Mouse (Mus musculus): ENCODE measurements around the gene Gpd2. TPM values are rescaled to one million over a fixed set of nuclear protein-coding genes. Genes with fewer than 3 reads are reported as not detected.

The Gpd2 gene
- polyA plus RNA-seq, 1 experiment: 220 TPM

DNA sequence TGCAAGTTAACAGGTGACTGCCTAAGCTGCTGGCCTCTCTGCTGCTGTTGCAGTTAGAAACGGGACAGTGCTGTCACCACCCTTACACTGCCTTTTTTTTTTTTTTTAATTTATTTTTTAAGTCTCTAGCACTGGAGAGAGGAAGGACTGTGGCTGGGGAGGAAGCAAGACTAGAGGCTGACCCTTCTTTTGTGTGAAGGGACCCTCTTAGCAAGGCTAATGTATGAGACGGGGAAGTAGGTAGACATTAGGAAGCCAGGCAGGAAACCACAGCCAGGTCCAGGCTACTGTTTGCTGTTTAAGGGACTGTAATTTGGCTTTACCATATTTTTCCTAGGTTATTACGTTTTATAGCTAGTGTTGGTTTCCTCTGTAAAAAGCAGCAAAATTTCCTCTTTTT is 93.4 kb downstream of the Gpd2 start:
- no peaks in the 10 kb centered on the region for H3K36me3 ChIP-seq (ENCODE audit: control insufficient read depth, insufficient read depth, low read length)
- no peak overlapping the region for H3K4me3 ChIP-seq (ENCODE audit: control insufficient read depth, low read depth, low read length)
- no peaks in the 10 kb centered on the region for H3K4me1 ChIP-seq (ENCODE audit: control insufficient read depth, insufficient read depth, low read length)
- H3K27me3 ChIP-seq (ENCODE audit: control insufficient read depth, insufficient read depth, low read length): no peaks in the 10 kb centered on the region
- H3K27ac ChIP-seq (ENCODE audit: control insufficient read depth, insufficient read depth, low read depth, low read length): no peak overlapping the region
- TF ChIP-seq POLR2A (IDR thresholded peaks at IDR 0.05; ENCODE audit: control insufficient read depth, low read depth, low read length) (no peak), CTCF (IDR thresholded peaks at IDR 0.05; ENCODE audit: control insufficient read depth, insufficient read depth, insufficient replicate concordance, low read depth, low read length) (no peak)

DNA sequence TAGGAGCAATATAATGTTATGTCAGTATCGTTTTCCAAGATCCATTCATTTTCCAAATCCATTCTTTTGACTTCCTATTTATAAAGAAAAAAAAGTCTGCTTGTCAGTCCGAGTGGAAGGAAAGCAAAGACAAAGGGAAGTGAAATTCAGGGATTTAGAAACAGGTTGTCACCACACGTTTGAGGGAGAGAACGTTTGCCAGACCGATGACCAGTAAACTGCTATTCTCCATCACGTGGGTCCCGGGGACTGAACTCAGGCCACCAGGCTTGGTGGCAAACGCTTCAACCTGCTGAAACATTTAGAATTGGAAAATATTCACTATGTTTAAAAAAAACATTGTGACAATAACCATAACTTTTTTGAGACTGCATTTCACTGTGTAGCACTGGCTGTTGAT is 93.8 kb downstream of the Gpd2 start:
- TF ChIP-seq POLR2A (IDR thresholded peaks at IDR 0.05; ENCODE audit: control insufficient read depth, low read depth, low read length) (no peak), CTCF (IDR thresholded peaks at IDR 0.05; ENCODE audit: control insufficient read depth, insufficient read depth, insufficient replicate concordance, low read depth, low read length) (no peak)
- H3K27me3 ChIP-seq (ENCODE audit: control insufficient read depth, insufficient read depth, low read length): no peaks in the 10 kb centered on the region

GRCm38 (mm10) chr2:57333481-57333880 is 96.0 kb downstream of the Gpd2 start:
- H3K27ac ChIP-seq (ENCODE audit: control insufficient read depth, insufficient read depth, low read depth, low read length): no peak overlapping the region
- H3K4me3 ChIP-seq (ENCODE audit: control insufficient read depth, low read depth, low read length): no peak overlapping the region
- no peaks in the 10 kb centered on the region for H3K4me1 ChIP-seq (ENCODE audit: control insufficient read depth, insufficient read depth, low read length)
- H3K27me3 ChIP-seq (ENCODE audit: control insufficient read depth, insufficient read depth, low read length): no peaks in the 10 kb centered on the region
- H3K36me3 ChIP-seq (ENCODE audit: control insufficient read depth, insufficient read depth, low read length): no peaks in the 10 kb centered on the region
- no peak for TF ChIP-seq POLR2A (IDR thresholded peaks at IDR 0.05; ENCODE audit: control insufficient read depth, low read depth, low read length)
- TF ChIP-seq CTCF (IDR thresholded peaks at IDR 0.05; ENCODE audit: control insufficient read depth, insufficient read depth, insufficient replicate concordance, low read depth, low read length): no peak

More for the DNA sequence above, 93.8 kb downstream of the Gpd2 start:
- Histone ChIP-seq H3K27ac (ENCODE audit: control insufficient read depth, insufficient read depth, low read depth, low read length) (no peak overlapping the region), H3K36me3 (ENCODE audit: control insufficient read depth, insufficient read depth, low read length) (no peaks in the 10 kb centered on the region), H3K4me1 (ENCODE audit: control insufficient read depth, insufficient read depth, low read length) (no peaks in the 10 kb centered on the region), H3K4me3 (ENCODE audit: control insufficient read depth, low read depth, low read length) (no peak overlapping the region)

DNA sequence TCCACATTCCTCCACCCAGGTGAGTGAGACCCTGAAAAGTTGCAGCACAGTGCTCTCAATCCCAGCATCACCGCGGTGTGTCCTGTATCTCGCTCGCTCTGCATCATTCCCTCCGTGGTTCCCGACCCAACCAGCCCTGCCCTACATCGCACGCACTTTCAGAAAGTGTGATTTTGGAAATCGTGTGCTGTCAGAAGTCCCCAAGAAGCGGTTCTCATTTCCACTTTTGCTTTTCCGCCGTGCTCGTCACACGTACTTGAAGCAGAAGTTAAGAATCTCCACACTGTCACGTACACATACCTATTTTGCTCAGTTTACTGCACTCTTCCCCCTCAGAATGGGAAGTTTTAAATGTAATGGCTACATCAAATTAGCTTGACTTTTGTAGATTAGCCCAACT is 98.0 kb downstream of the Gpd2 start:
- Histone ChIP-seq H3K36me3 (ENCODE audit: control insufficient read depth, insufficient read depth, low read length) (no peaks in the 10 kb centered on the region), H3K4me1 (ENCODE audit: control insufficient read depth, insufficient read depth, low read length) (no peaks in the 10 kb centered on the region), H3K27ac (ENCODE audit: control insufficient read depth, insufficient read depth, low read depth, low read length) (no peak overlapping the region), H3K4me3 (ENCODE audit: control insufficient read depth, low read depth, low read length) (no peak overlapping the region), H3K27me3 (ENCODE audit: control insufficient read depth, insufficient read depth, low read length) (no peaks in the 10 kb centered on the region)
- no peak for TF ChIP-seq CTCF (IDR thresholded peaks at IDR 0.05; ENCODE audit: control insufficient read depth, insufficient read depth, insufficient replicate concordance, low read depth, low read length)
- no peak for TF ChIP-seq POLR2A (IDR thresholded peaks at IDR 0.05; ENCODE audit: control insufficient read depth, low read depth, low read length)

GRCm38 (mm10) chr2:57338779-57339178 is 101.3 kb downstream of the Gpd2 start:
- TF ChIP-seq POLR2A (IDR thresholded peaks at IDR 0.05; ENCODE audit: control insufficient read depth, low read depth, low read length) (no peak), CTCF (IDR thresholded peaks at IDR 0.05; ENCODE audit: control insufficient read depth, insufficient read depth, insufficient replicate concordance, low read depth, low read length) (no peak)
- Histone ChIP-seq H3K4me3 (ENCODE audit: control insufficient read depth, low read depth, low read length) (no peak overlapping the region), H3K4me1 (ENCODE audit: control insufficient read depth, insufficient read depth, low read length) (no peaks in the 10 kb centered on the region), H3K27ac (ENCODE audit: control insufficient read depth, insufficient read depth, low read depth, low read length) (no peak overlapping the region), H3K27me3 (ENCODE audit: control insufficient read depth, insufficient read depth, low read length) (no peaks in the 10 kb centered on the region), H3K36me3 (ENCODE audit: control insufficient read depth, insufficient read depth, low read length) (no peaks in the 10 kb centered on the region)

GRCm38 (mm10) chr2:57342910-57343309 is 105.5 kb downstream of the Gpd2 start:
- Histone ChIP-seq H3K36me3 (ENCODE audit: control insufficient read depth, insufficient read depth, low read length) (no peaks in the 10 kb centered on the region), H3K4me3 (ENCODE audit: control insufficient read depth, low read depth, low read length) (no peak overlapping the region), H3K4me1 (ENCODE audit: control insufficient read depth, insufficient read depth, low read length) (no peaks in the 10 kb centered on the region), H3K27me3 (ENCODE audit: control insufficient read depth, insufficient read depth, low read length) (no peaks in the 10 kb centered on the region), H3K27ac (ENCODE audit: control insufficient read depth, insufficient read depth, low read depth, low read length) (no peak overlapping the region)
- TF ChIP-seq CTCF (IDR thresholded peaks at IDR 0.05; ENCODE audit: control insufficient read depth, insufficient read depth, insufficient replicate concordance, low read depth, low read length) (no peak), POLR2A (IDR thresholded peaks at IDR 0.05; ENCODE audit: control insufficient read depth, low read depth, low read length) (no peak)

- no peaks in the 10 kb centered on the region for H3K36me3 ChIP-seq (ENCODE audit: control insufficient read depth, insufficient read depth, low read length)
- TF ChIP-seq POLR2A (IDR thresholded peaks at IDR 0.05; ENCODE audit: control insufficient read depth, low read depth, low read length): no peak
- TF ChIP-seq CTCF (IDR thresholded peaks at IDR 0.05; ENCODE audit: control insufficient read depth, insufficient read depth, insufficient replicate concordance, low read depth, low read length): no peak
- H3K4me3 ChIP-seq (ENCODE audit: control insufficient read depth, low read depth, low read length): no peak overlapping the region
- no peak overlapping the region for H3K27ac ChIP-seq (ENCODE audit: control insufficient read depth, insufficient read depth, low read depth, low read length)
- H3K4me1 ChIP-seq (ENCODE audit: control insufficient read depth, insufficient read depth, low read length): no peaks in the 10 kb centered on the region
- H3K27me3 ChIP-seq (ENCODE audit: control insufficient read depth, insufficient read depth, low read length): no peaks in the 10 kb centered on the region
Observed at GRCm38 (mm10) chr2:57350615-57351014, 113.2 kb downstream of the Gpd2 start.
